In the genomic region with DNA sequence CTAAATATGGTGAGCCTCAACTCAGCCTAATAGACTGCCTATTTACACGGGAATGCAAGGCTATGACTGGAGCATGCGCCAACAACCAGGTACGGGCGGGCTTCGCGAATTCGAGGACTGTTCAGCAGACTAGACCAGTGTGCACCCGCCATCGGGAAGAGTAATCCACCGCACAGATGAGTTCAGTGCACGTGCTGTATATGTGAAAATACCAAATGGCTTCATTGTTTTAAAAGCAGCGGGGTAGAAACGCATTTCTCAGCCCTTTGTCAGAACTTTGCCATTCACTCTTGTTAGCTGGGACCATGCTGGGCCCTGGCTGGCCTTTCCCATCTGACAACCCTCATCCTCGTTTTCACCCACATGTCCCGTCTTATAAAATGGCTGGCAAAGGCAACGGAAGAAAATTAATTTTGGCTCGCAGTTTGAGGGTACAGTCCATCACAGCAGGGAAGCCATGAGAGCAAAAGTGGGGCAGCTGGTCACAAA, we compare ENCODE assay signal across 8 mouse cellular contexts. TPM values are rescaled to one million over a fixed set of nuclear protein-coding genes. Genes with fewer than 3 reads are reported as not detected.
DNase-seq lines count a peak whose midpoint lies in the region; ATAC-seq and TF ChIP-seq lines count a peak whose summit lies in the region.

No protein-coding gene starts in this region.

- 59% methylated on average over 17 of the region's 17 CpGs for WGBS in heart, adult 2 months
- WGBS in embryonic facial prominence, embryonic 10.5 days = 68% methylated on average over 17 of the region's 17 CpGs
- 63% methylated on average over 17 of the region's 17 CpGs for WGBS in kidney, embryonic 14.5 days
- 64% methylated on average over 17 of the region's 17 CpGs for WGBS in midbrain, embryonic 14.5 days

- TF ChIP-seq EP300 in heart, adult 2 months (IDR thresholded peaks at IDR 0.05; ENCODE audit: insufficient read depth, low read depth, low read length) = no peak

- no peaks in the 10 kb centered on the region for H3K27me3 ChIP-seq in heart, adult 2 months (ENCODE audit: control insufficient read depth, insufficient read depth, low read length)
- H3K27me3 ChIP-seq in E14TG2a.4 (ENCODE audit: insufficient read depth, low read length) = peaks cover 22% of the 10 kb centered on the region
- peaks cover 14% of the 10 kb centered on the region for H3K27me3 ChIP-seq in embryonic facial prominence, embryonic 10.5 days (replicated peaks; ENCODE audit: low read depth, poor library complexity, severe bottlenecking)
- no peaks in the 10 kb centered on the region; the same call in 1 of the 2 replicates for H3K27me3 ChIP-seq in kidney, embryonic 14.5 days (ENCODE audit: control insufficient read depth, insufficient read depth, low read length)
- no peaks in the 10 kb centered on the region for H3K27me3 ChIP-seq in midbrain, embryonic 14.5 days (ENCODE audit: control insufficient read depth, insufficient read depth, low read length)

- H3K9me3 ChIP-seq in E14TG2a.4 (ENCODE audit: low read length) = no peaks in the 10 kb centered on the region
- H3K9me3 ChIP-seq in embryonic facial prominence, embryonic 10.5 days = no peaks in the 10 kb centered on the region
- H3K9me3 ChIP-seq in kidney, embryonic 14.5 days (ENCODE audit: control insufficient read depth, low read length) = no peaks in the 10 kb centered on the region
- no peaks in the 10 kb centered on the region for H3K9me3 ChIP-seq in midbrain, embryonic 14.5 days (ENCODE audit: control insufficient read depth, low read length)

- peak overlapping the region; percentile 89 for H3K27ac ChIP-seq in heart, adult 2 months
- peak overlapping the region; percentile 90; the same call in 1 of the 2 replicates for H3K27ac ChIP-seq in embryonic facial prominence, embryonic 10.5 days (replicated peaks)
- H3K27ac ChIP-seq in kidney, embryonic 14.5 days (ENCODE audit: low read depth, low read length) = no peak overlapping the region
- peak overlapping the region; percentile 93; the same call in 1 of the 2 replicates for H3K27ac ChIP-seq in midbrain, embryonic 14.5 days (replicated peaks; ENCODE audit: low read depth, low read length)

- TF ChIP-seq CTCF in heart, adult 2 months (IDR thresholded peaks at IDR 0.05) = no peak
- no peak for TF ChIP-seq CTCF in E14TG2a.4 (conservative IDR thresholded peaks at IDR 0.05; ENCODE audit: low read length)

- H3K9ac ChIP-seq in heart, adult 2 months (ENCODE audit: low read depth, low read length) = no peak overlapping the region
- H3K9ac ChIP-seq in kidney, embryonic 14.5 days (ENCODE audit: low read depth, low read length) = no peak overlapping the region
- peak overlapping the region; percentile 86 for H3K9ac ChIP-seq in midbrain, embryonic 14.5 days (replicated peaks; ENCODE audit: low read length)

- peak overlapping the region; percentile 84 for H3K4me2 ChIP-seq in kidney, embryonic 14.5 days (replicated peaks; ENCODE audit: low read depth, low read length)
- peak overlapping the region; percentile 63 for H3K4me2 ChIP-seq in midbrain, embryonic 14.5 days (ENCODE audit: low read length)

- H3K4me3 ChIP-seq in heart, adult 2 months = peak overlapping the region; percentile 84
- H3K4me3 ChIP-seq in E14TG2a.4 (replicated peaks; ENCODE audit: low read length) = peak overlapping the region; percentile 94
- H3K4me3 ChIP-seq in embryonic facial prominence, embryonic 10.5 days = peak overlapping the region; percentile 88
- H3K4me3 ChIP-seq in kidney, embryonic 14.5 days (ENCODE audit: low read length) = peak overlapping the region; percentile 93
- H3K4me3 ChIP-seq in midbrain, embryonic 14.5 days (replicated peaks; ENCODE audit: low read depth, low read length) = peak overlapping the region; percentile 88

- no peak for TF ChIP-seq POLR2A in heart, adult 2 months (IDR thresholded peaks at IDR 0.05; ENCODE audit: insufficient read depth, low read depth, low read length)

- peak; percentile 5 to 30 for DNase-seq in heart, adult 2 months
- no peak for DNase-seq in heart, adult 9 months (ENCODE audit: low spot score in 2 of 2)
- DNase-seq in embryonic facial prominence, embryonic 10.5 days (ENCODE audit: low spot score) = no peak
- peak; percentile 50 for DNase-seq in midbrain, embryonic 14.5 days
- DNase-seq in MN1 (ENCODE audit: low spot score) = no peak
- no peak for DNase-seq in adrenal gland, adult 18-20 months (ENCODE audit: low spot score in 2 of 2)

- intact Hi-C loops in heart, adult 2 months (cut with DNase I) = no loop called here

- ATAC-seq in kidney, embryonic 14.5 days (ENCODE audit: low FRiP score, low TSS enrichment) = 0 out of 2 replicates have a peak, but pooled peaks have one; percentile 9
- ATAC-seq in midbrain, embryonic 14.5 days (ENCODE audit: low FRiP score, low TSS enrichment) = peak; percentile 22; the same call in 1 of the 2 replicates

- H3K36me3 ChIP-seq in heart, adult 2 months (ENCODE audit: control insufficient read depth, insufficient read depth, low read length) = no peaks in the 10 kb centered on the region
- H3K36me3 ChIP-seq in E14TG2a.4 (ENCODE audit: insufficient read depth, low read length) = peaks cover 16% of the 10 kb centered on the region
- H3K36me3 ChIP-seq in embryonic facial prominence, embryonic 10.5 days (replicated peaks) = no peaks in the 10 kb centered on the region
- H3K36me3 ChIP-seq in kidney, embryonic 14.5 days (ENCODE audit: control insufficient read depth, insufficient read depth, low read length) = no peaks in the 10 kb centered on the region
- no peaks in the 10 kb centered on the region for H3K36me3 ChIP-seq in midbrain, embryonic 14.5 days (ENCODE audit: control insufficient read depth, insufficient read depth, low read length)

- no peaks in the 10 kb centered on the region for H3K79me2 ChIP-seq in heart, adult 2 months (replicated peaks; ENCODE audit: control insufficient read depth, insufficient read depth, low read length)

- peaks cover 4% of the 10 kb centered on the region for H3K4me1 ChIP-seq in heart, adult 2 months (ENCODE audit: control insufficient read depth, insufficient read depth, low read length)
- peaks cover 52% of the 10 kb centered on the region for H3K4me1 ChIP-seq in E14TG2a.4 (replicated peaks; ENCODE audit: low read depth, low read length)
- H3K4me1 ChIP-seq in embryonic facial prominence, embryonic 10.5 days = peaks cover 23% of the 10 kb centered on the region
- H3K4me1 ChIP-seq in kidney, embryonic 14.5 days (ENCODE audit: control insufficient read depth, insufficient read depth, low read length) = peaks cover 10% of the 10 kb centered on the region; the same call in 1 of the 2 replicates
- peaks cover 12% of the 10 kb centered on the region for H3K4me1 ChIP-seq in midbrain, embryonic 14.5 days (ENCODE audit: control insufficient read depth, insufficient read depth, low read length)

RNA-seq across cellular contexts. Expression of gene Zmat3, which starts 0.5 kb away (rescaled TPM):
- 1 to 10 TPM; 5.9 to 6.1 TPM for total RNA-seq in heart, adult 2 months (2021)
- polyA plus RNA-seq in heart, adult 2 months (2012; rRNA removed) = 4.4 and 7.3 TPM in 2 replicates
- 5.2 and 6.1 TPM in 2 replicates for polyA plus RNA-seq in embryonic facial prominence, embryonic 10.5 days (2016; fragmentation: Nextera tagmentation; extraction: Ambion mirVana)
- 5.8 and 6.9 TPM in 2 replicates for polyA plus RNA-seq in kidney, embryonic 14.5 days (2014; fragmentation: Nextera tagmentation; extraction: Ambion mirVana)
- polyA plus RNA-seq in midbrain, embryonic 14.5 days (2014; fragmentation: Nextera tagmentation; extraction: Ambion mirVana) = 7.7 and 9.7 TPM in 2 replicates
- 10 to 100 TPM; 22.2 to 24.0 TPM for total RNA-seq in adrenal gland, adult 18-20 months (2021)

RNA-seq across cellular contexts. Expression of gene Pik3ca, which starts 31.2 kb away (rescaled TPM):
- 10 to 100 TPM; 43.5 to 48.5 TPM for total RNA-seq in heart, adult 2 months (2021)
- polyA plus RNA-seq in heart, adult 2 months (2012; rRNA removed) = 6.5 and 13.4 TPM in 2 replicates
- 6.9 and 8.2 TPM in 2 replicates for polyA plus RNA-seq in embryonic facial prominence, embryonic 10.5 days (2016; fragmentation: Nextera tagmentation; extraction: Ambion mirVana)
- 14.5 and 16.2 TPM in 2 replicates for polyA plus RNA-seq in kidney, embryonic 14.5 days (2014; fragmentation: Nextera tagmentation; extraction: Ambion mirVana)
- polyA plus RNA-seq in midbrain, embryonic 14.5 days (2014; fragmentation: Nextera tagmentation; extraction: Ambion mirVana) = 28.5 and 29.3 TPM in 2 replicates
- total RNA-seq in adrenal gland, adult 18-20 months (2021) = 10 to 100 TPM; 42.3 to 59.5 TPM

Comparison
In these comparisons a context has a peak if more than half of its experiments do, and no peak if none do; other contexts are left out.
1. DNase-seq: peak in heart, adult 2 months (2 of 2) and midbrain, embryonic 14.5 days (single experiment); none in heart, adult 9 months (0 of 2), embryonic facial prominence, embryonic 10.5 days (single experiment), MN1 (single experiment) and adrenal gland, adult 18-20 months (0 of 2).
2. Peak in every context shown above with its lines, with median percentiles within 50 percentile points of each other: H3K4me3 ChIP-seq.